Mouse (Mus musculus) MEL (cell line): ENCODE measurements around the gene Gm38431. TPM values are rescaled to one million over a fixed set of nuclear protein-coding genes. Genes with fewer than 3 reads are reported as not detected.
A peak's percentile ranks its signal among the peaks of the same experiment; 100 is the strongest.

Experiments
- DNase-seq: peaks from one replicate; pipeline ENCODE4 v3.0.0; 2011; ENCODE audit warnings: low read depth, low spot score
- H3K27ac ChIP-seq: 2 replicates; pipeline ENCODE4 v1.5.1; 2012; ENCODE audit warnings: low read depth, mild to moderate bottlenecking, control low read depth, low read length, moderate library complexity; ENCODE audit not compliant: control insufficient read depth
- H3K27me3 ChIP-seq, 2 experiments: fragments of 150-350 bp in 1 of 2; sonication (generic) in 1 of 2; 2 replicates each; pipeline ENCODE4 v1.6.1; 2012; ENCODE audit warnings: low read length in 2 of 2, mild to moderate bottlenecking in 2 of 2, improper control_type of control experiment in 1 of 2, moderate library complexity in 1 of 2; ENCODE audit not compliant: insufficient read depth in 2 of 2, control insufficient read depth in 1 of 2
- H3K36me3 ChIP-seq, 2 experiments: 2 replicates each; pipeline ENCODE4 v1.6.1; 2012 to 2014; ENCODE audit warnings: low read length in 2 of 2, improper control_type of control experiment in 1 of 2, inconsistent platforms in 1 of 2, mild to moderate bottlenecking in 1 of 2; ENCODE audit not compliant: insufficient read depth in 2 of 2, control insufficient read depth in 1 of 2
- H3K4me1 ChIP-seq, 2 experiments: fragments of 150-350 bp in 1 of 2; sonication (generic) in 1 of 2; 2 replicates each; pipeline ENCODE4 v1.6.1; 2012; ENCODE audit warnings: low read length in 2 of 2, improper control_type of control experiment in 1 of 2, mild to moderate bottlenecking in 1 of 2; ENCODE audit not compliant: insufficient read depth in 2 of 2, control insufficient read depth in 1 of 2
- H3K4me3 ChIP-seq, 2 experiments: fragments of 150-350 bp in 1 of 2; sonication (generic) in 1 of 2; 2 replicates each; pipeline ENCODE4 v1.5.1; 2012; ENCODE audit warnings: low read depth in 2 of 2, low read length in 2 of 2, mild to moderate bottlenecking in 2 of 2, moderate library complexity in 2 of 2, control low read depth in 1 of 2, improper control_type of control experiment in 1 of 2; ENCODE audit not compliant: control insufficient read depth in 1 of 2, insufficient read depth in 1 of 2
- H3K79me2 ChIP-seq: 2 replicates; pipeline ENCODE4 v1.6.1; 2012; ENCODE audit warnings: mild to moderate bottlenecking, low read length, moderate library complexity; ENCODE audit not compliant: control insufficient read depth, poor library complexity, insufficient read depth
- H3K9ac ChIP-seq: 2 replicates; pipeline ENCODE4 v1.6.1; 2012; ENCODE audit warnings: low read depth, mild to moderate bottlenecking, control low read depth, low read length, moderate library complexity; ENCODE audit not compliant: control insufficient read depth, poor library complexity, severe bottlenecking
- H3K9me3 ChIP-seq: fragments of 150-350 bp; sonication (generic); replicated peaks from 2 replicates; pipeline ENCODE4 v1.6.1; 2012; ENCODE audit warnings: mild to moderate bottlenecking, low read length, improper control_type of control experiment, moderate library complexity; ENCODE audit not compliant: insufficient read depth
- BHLHE40 ChIP-seq: IDR thresholded peaks from 2 replicates; pipeline ENCODE4 v1.6.1; 2012; ENCODE audit warnings: low read depth, mild to moderate bottlenecking, inconsistent platforms, low read length, improper control_type of control experiment, borderline replicate concordance
- CTCF ChIP-seq, 3 experiments: IDR thresholded peaks in 2 of 3; conservative IDR thresholded peaks in 1 of 3; 2 replicates each; pipeline ENCODE4 v1.5.1; 2011 to 2012; ENCODE audit warnings: low read length in 3 of 3, low read depth in 2 of 3, mild to moderate bottlenecking in 2 of 3, improper control_type of control experiment in 1 of 3, inconsistent platforms in 1 of 3, mixed read lengths in 1 of 3, moderate library complexity in 1 of 3; ENCODE audit not compliant: control insufficient read depth in 1 of 3, insufficient read depth in 1 of 3, poor library complexity in 1 of 3, severe bottlenecking in 1 of 3
- E2F4 ChIP-seq: IDR thresholded peaks from 2 replicates; pipeline ENCODE4 v1.6.1; 2011; ENCODE audit warnings: low read depth, low read length, improper control_type of control experiment, borderline replicate concordance
- EP300 ChIP-seq, 2 experiments: IDR thresholded peaks; 2 replicates each; pipeline ENCODE4 v1.6.1; 2011; ENCODE audit warnings: improper control_type of control experiment in 2 of 2, low read length in 2 of 2, low read depth in 1 of 2, mild to moderate bottlenecking in 1 of 2
- GABPA ChIP-seq: IDR thresholded peaks from 2 replicates; pipeline ENCODE4 v1.6.1; 2012; ENCODE audit warnings: low read depth, mild to moderate bottlenecking, inconsistent platforms, low read length, improper control_type of control experiment, moderate library complexity
- HCFC1 ChIP-seq: IDR thresholded peaks from 2 replicates; pipeline ENCODE4 v1.6.1; 2012; ENCODE audit warnings: low read depth, mild to moderate bottlenecking, inconsistent platforms, low read length, improper control_type of control experiment, moderate library complexity
- JUND ChIP-seq: IDR thresholded peaks from 2 replicates; pipeline ENCODE4 v1.6.1; 2011; ENCODE audit warnings: low read depth, mild to moderate bottlenecking, improper control_type of control experiment, low read length
- MXI1 ChIP-seq: IDR thresholded peaks from 2 replicates; pipeline ENCODE4 v1.6.1; 2011; ENCODE audit warnings: mild to moderate bottlenecking, low read depth, low read length, improper control_type of control experiment
- NELFE ChIP-seq: IDR thresholded peaks from 2 replicates; pipeline ENCODE4 v1.6.1; 2011; ENCODE audit warnings: low read depth, low read length, improper control_type of control experiment
- POLR2AphosphoS5 ChIP-seq: IDR thresholded peaks from 2 replicates; pipeline ENCODE4 v1.6.1; 2012; ENCODE audit warnings: low read depth, borderline replicate concordance, mild to moderate bottlenecking, inconsistent platforms, low read length, moderate library complexity, mixed read lengths
- RCOR1 ChIP-seq: IDR thresholded peaks from 2 replicates; pipeline ENCODE4 v1.6.1; 2012; ENCODE audit warnings: low read depth, mild to moderate bottlenecking, inconsistent platforms, low read length, improper control_type of control experiment
- UBTF ChIP-seq: IDR thresholded peaks from 2 replicates; pipeline ENCODE4 v1.6.1; 2012; ENCODE audit warnings: low read depth, mild to moderate bottlenecking, inconsistent platforms, low read length, improper control_type of control experiment, moderate library complexity, borderline replicate concordance; ENCODE audit not compliant: insufficient read depth
- USF1 ChIP-seq: IDR thresholded peaks from 2 replicates; pipeline ENCODE4 v1.6.1; 2014; ENCODE audit warnings: low read depth, mild to moderate bottlenecking, inconsistent platforms, low read length, improper control_type of control experiment, moderate library complexity
- USF2 ChIP-seq, 2 experiments: IDR thresholded peaks; 2 replicates each; pipeline ENCODE4 v1.6.1; 2011 to 2012; ENCODE audit warnings: improper control_type of control experiment in 2 of 2, low read length in 2 of 2, borderline replicate concordance in 1 of 2, inconsistent platforms in 1 of 2, low read depth in 1 of 2, mild to moderate bottlenecking in 1 of 2; ENCODE audit not compliant: insufficient read depth in 1 of 2
- ZC3H11A ChIP-seq: IDR thresholded peaks from 2 replicates; pipeline ENCODE4 v1.6.1; 2012; ENCODE audit warnings: low read depth, mild to moderate bottlenecking, inconsistent platforms, low read length, improper control_type of control experiment
- polyA plus RNA-seq, 2 experiments: library from polyadenylated mRNA; stranded (reverse) in 1 of 2; unstranded in 1 of 2; fragments of >175 nt in 1 of 2; fragments of >200 nt in 1 of 2; gene quantifications; 2 replicates each; pipeline versions ENCODE4 v1.2.1 to v1.2.4; 2012; ENCODE audit warnings: low replicate concordance in 2 of 2, low read depth in 1 of 2; ENCODE audit not compliant: insufficient read length in 2 of 2, insufficient read depth in 1 of 2, missing spikeins in 1 of 2
- total RNA-seq: library from RNA; depleted of rRNA; stranded (reverse); fragments of 300-350 nt; gene quantifications from 2 replicates; pipeline ENCODE4 v1.2.3, GENCODE M21; 2012

The Gm38431 gene
- total and polyA plus RNA-seq, 3 experiments = 38.9 to 191 (median 42.1) TPM

- no peak overlapping the region for H3K9ac ChIP-seq
- peaks cover 0 to 8% of the 10 kb centered on the region in 2 experiments; a peak in 2 of 4 replicates for H3K36me3 ChIP-seq
- DNase-seq = no peak
- H3K9me3 ChIP-seq = no peaks in the 10 kb centered on the region
- TF ChIP-seq JUND (no peak), CTCF (IDR thresholded peaks at IDR 0.05 in 2 of 3, conservative IDR thresholded peaks at IDR 0.05 in 1 of 3; ENCODE audit: control insufficient read depth in 1 of 3, insufficient read depth in 1 of 3, low read depth in 2 of 3, low read length in 3 of 3, poor library complexity in 1 of 3, severe bottlenecking in 1 of 3) (peak in 1 of 3 experiments; percentile 23; a peak in 1 of 6 replicates), USF1 (no peak), ZC3H11A (no peak), BHLHE40 (no peak), USF2 (IDR thresholded peaks at IDR 0.05; ENCODE audit: borderline replicate concordance in 1 of 2, insufficient read depth in 1 of 2, low read depth in 1 of 2, low read length in 2 of 2) (no peak)
- TF ChIP-seq, all 39 proteins: peak for 1
- no peak overlapping the region for H3K4me3 ChIP-seq
- no peak overlapping the region for H3K27ac ChIP-seq
- no peaks in the 10 kb centered on the region for H3K79me2 ChIP-seq
- H3K27me3 ChIP-seq = no peaks in the 10 kb centered on the region
- H3K4me1 ChIP-seq = peaks cover 0 to 14% of the 10 kb centered on the region in 2 experiments; a peak in 2 of 4 replicates
Measured at GRCm38 (mm10) chr9:21022726-21023125, 69.1 kb downstream of the Gm38431 start.

GRCm38 (mm10) chr9:21022288-21022687, 69.5 kb downstream of the Gm38431 start:
- no peak for TF ChIP-seq E2F4
- TF ChIP-seq UBTF = no peak
- TF ChIP-seq MXI1 = no peak
- no peak for TF ChIP-seq HCFC1
- no peak for TF ChIP-seq POLR2AphosphoS5
- no peak for TF ChIP-seq RCOR1
- no peak for TF ChIP-seq NELFE
- no peak for TF ChIP-seq GABPA
- no peak for TF ChIP-seq EP300 (IDR thresholded peaks at IDR 0.05; ENCODE audit: low read depth in 1 of 2, low read length in 2 of 2)
- Histone ChIP-seq H3K9ac (no peak overlapping the region), H3K4me3 (no peak overlapping the region), H3K79me2 (peaks cover under 1% of the 10 kb centered on the region; the same call in 1 of the 2 replicates), H3K36me3 (peaks cover 0 to 9% of the 10 kb centered on the region in 2 experiments; a peak in 2 of 4 replicates), H3K9me3 (no peaks in the 10 kb centered on the region), H3K27me3 (no peaks in the 10 kb centered on the region), H3K27ac (no peak overlapping the region), H3K4me1 (peaks cover 2 to 14% of the 10 kb centered on the region in 2 experiments)
- no peak for DNase-seq
